Mouse (Mus musculus): ENCODE measurements around the gene Gm8127. TPM values are rescaled to one million over a fixed set of nuclear protein-coding genes. Genes with fewer than 3 reads are reported as not detected.
"Not testable (repeated sequence)": the region's sequence is repeated elsewhere in the genome, so short reads cannot be mapped to it uniquely, and the experiment has no call there.

Gene Gm8127
- total and polyA plus RNA-seq, 3 experiments, result not detected

- H3K79me2 ChIP-seq (replicated peaks; ENCODE audit: control insufficient read depth, extremely low read depth, insufficient read depth, poor library complexity, severe bottlenecking); dilution Hi-C loops (cut with MboI; ENCODE audit: extremely low pct_ligation_motif_present, extremely low pct_unique_long_range_greater_than_20kb, low sequenced_read_pairs); in situ Hi-C loops (cut with MboI; ENCODE audit: low pct_ligation_motif_present, low pct_unique_long_range_greater_than_20kb, low sequenced_read_pairs); H3K27ac ChIP-seq (ENCODE audit: insufficient read depth, low read depth); H3K27me3 ChIP-seq (replicated peaks); H3K9ac ChIP-seq (ENCODE audit: insufficient read depth, low read depth); DNase-seq (ENCODE audit: extremely low read depth); H3K9me3 ChIP-seq (replicated peaks; ENCODE audit: low read length); H3K4me1 ChIP-seq (ENCODE audit: control insufficient read depth in 1 of 2, insufficient read depth in 2 of 2); H3K36me3 ChIP-seq (replicated peaks in 1 of 2; ENCODE audit: control insufficient read depth in 1 of 2, insufficient read depth in 1 of 2, low read length in 1 of 2); H3K4me2 ChIP-seq (ENCODE audit: insufficient read depth, low read depth, poor library complexity, severe bottlenecking); H3K4me3 ChIP-seq (replicated peaks in 1 of 3; ENCODE audit: low read depth in 2 of 3, low read length in 2 of 3, poor library complexity in 1 of 3): not testable (repeated sequence)
These were observed 15.5 kb downstream of the Gm8127 start for GRCm38 (mm10) chr14:43278146-43278545.

GRCm38 (mm10) chr14:43277468-43277867 is 16.2 kb downstream of the Gm8127 start:
- H3K27me3 ChIP-seq (replicated peaks); H3K4me3 ChIP-seq (replicated peaks in 1 of 3; ENCODE audit: low read depth in 2 of 3, low read length in 2 of 3, poor library complexity in 1 of 3); DNase-seq (ENCODE audit: extremely low read depth); in situ Hi-C loops (cut with MboI; ENCODE audit: low pct_ligation_motif_present, low pct_unique_long_range_greater_than_20kb, low sequenced_read_pairs); H3K4me1 ChIP-seq (ENCODE audit: control insufficient read depth in 1 of 2, insufficient read depth in 2 of 2); H3K79me2 ChIP-seq (replicated peaks; ENCODE audit: control insufficient read depth, extremely low read depth, insufficient read depth, poor library complexity, severe bottlenecking); dilution Hi-C loops (cut with MboI; ENCODE audit: extremely low pct_ligation_motif_present, extremely low pct_unique_long_range_greater_than_20kb, low sequenced_read_pairs); H3K4me2 ChIP-seq (ENCODE audit: insufficient read depth, low read depth, poor library complexity, severe bottlenecking); H3K9ac ChIP-seq (ENCODE audit: insufficient read depth, low read depth); H3K27ac ChIP-seq (ENCODE audit: insufficient read depth, low read depth); H3K36me3 ChIP-seq (replicated peaks in 1 of 2; ENCODE audit: control insufficient read depth in 1 of 2, insufficient read depth in 1 of 2, low read length in 1 of 2): not testable (repeated sequence)
- H3K9me3 ChIP-seq (replicated peaks; ENCODE audit: low read length), result peaks cover 10% of the 10 kb centered on the region

GRCm38 (mm10) chr14:43275752-43276151 is 17.9 kb downstream of the Gm8127 start:
- DNase-seq (ENCODE audit: extremely low read depth); H3K27me3 ChIP-seq (replicated peaks); H3K27ac ChIP-seq (ENCODE audit: insufficient read depth, low read depth); H3K9ac ChIP-seq (ENCODE audit: insufficient read depth, low read depth); dilution Hi-C loops (cut with MboI; ENCODE audit: extremely low pct_ligation_motif_present, extremely low pct_unique_long_range_greater_than_20kb, low sequenced_read_pairs); H3K4me3 ChIP-seq (replicated peaks in 1 of 3; ENCODE audit: low read depth in 2 of 3, low read length in 2 of 3, poor library complexity in 1 of 3); H3K4me2 ChIP-seq (ENCODE audit: insufficient read depth, low read depth, poor library complexity, severe bottlenecking); H3K4me1 ChIP-seq (ENCODE audit: control insufficient read depth in 1 of 2, insufficient read depth in 2 of 2); H3K79me2 ChIP-seq (replicated peaks; ENCODE audit: control insufficient read depth, extremely low read depth, insufficient read depth, poor library complexity, severe bottlenecking); H3K36me3 ChIP-seq (replicated peaks in 1 of 2; ENCODE audit: control insufficient read depth in 1 of 2, insufficient read depth in 1 of 2, low read length in 1 of 2); in situ Hi-C loops (cut with MboI; ENCODE audit: low pct_ligation_motif_present, low pct_unique_long_range_greater_than_20kb, low sequenced_read_pairs): not testable (repeated sequence)
- H3K9me3 ChIP-seq (replicated peaks; ENCODE audit: low read length), result peaks cover 10% of the 10 kb centered on the region

GRCm38 (mm10) chr14:43274986-43275511 is 18.6 kb downstream of the Gm8127 start, which contains the start of gene Gm9732:
Gene Gm9732 (plus strand): TSS chr14:43275036.
- H3K79me2 ChIP-seq (replicated peaks; ENCODE audit: control insufficient read depth, extremely low read depth, insufficient read depth, poor library complexity, severe bottlenecking); dilution Hi-C loops (cut with MboI; ENCODE audit: extremely low pct_ligation_motif_present, extremely low pct_unique_long_range_greater_than_20kb, low sequenced_read_pairs); DNase-seq (ENCODE audit: extremely low read depth); H3K4me1 ChIP-seq (ENCODE audit: control insufficient read depth in 1 of 2, insufficient read depth in 2 of 2); H3K4me2 ChIP-seq (ENCODE audit: insufficient read depth, low read depth, poor library complexity, severe bottlenecking); H3K27me3 ChIP-seq (replicated peaks); H3K27ac ChIP-seq (ENCODE audit: insufficient read depth, low read depth); H3K9ac ChIP-seq (ENCODE audit: insufficient read depth, low read depth); H3K36me3 ChIP-seq (replicated peaks in 1 of 2; ENCODE audit: control insufficient read depth in 1 of 2, insufficient read depth in 1 of 2, low read length in 1 of 2); in situ Hi-C loops (cut with MboI; ENCODE audit: low pct_ligation_motif_present, low pct_unique_long_range_greater_than_20kb, low sequenced_read_pairs): not testable (repeated sequence)
- Histone ChIP-seq H3K4me3 (replicated peaks in 1 of 3; ENCODE audit: low read depth in 2 of 3, low read length in 2 of 3, poor library complexity in 1 of 3) (peak within 1 kb of the TSS in 2 of 3 experiments; percentile 35 to 64), H3K9me3 (replicated peaks; ENCODE audit: low read length) (peaks cover 10% of the 10 kb centered on the region)

GRCm38 (mm10) chr14:43273161-43273560 is 20.5 kb downstream of the Gm8127 start:
- H3K9ac ChIP-seq (ENCODE audit: insufficient read depth, low read depth); H3K27ac ChIP-seq (ENCODE audit: insufficient read depth, low read depth): not testable (repeated sequence)

GRCm38 (mm10) chr14:43269211-43269610 is 24.4 kb downstream of the Gm8127 start:
- DNase-seq (ENCODE audit: extremely low read depth); H3K4me1 ChIP-seq (ENCODE audit: control insufficient read depth in 1 of 2, insufficient read depth in 2 of 2); H3K27me3 ChIP-seq (replicated peaks); H3K4me2 ChIP-seq (ENCODE audit: insufficient read depth, low read depth, poor library complexity, severe bottlenecking); H3K9ac ChIP-seq (ENCODE audit: insufficient read depth, low read depth); H3K9me3 ChIP-seq (replicated peaks; ENCODE audit: low read length); H3K4me3 ChIP-seq (replicated peaks in 1 of 3; ENCODE audit: low read depth in 2 of 3, low read length in 2 of 3, poor library complexity in 1 of 3); H3K27ac ChIP-seq (ENCODE audit: insufficient read depth, low read depth); in situ Hi-C loops (cut with MboI; ENCODE audit: low pct_ligation_motif_present, low pct_unique_long_range_greater_than_20kb, low sequenced_read_pairs); H3K79me2 ChIP-seq (replicated peaks; ENCODE audit: control insufficient read depth, extremely low read depth, insufficient read depth, poor library complexity, severe bottlenecking); H3K36me3 ChIP-seq (replicated peaks in 1 of 2; ENCODE audit: control insufficient read depth in 1 of 2, insufficient read depth in 1 of 2, low read length in 1 of 2); dilution Hi-C loops (cut with MboI; ENCODE audit: extremely low pct_ligation_motif_present, extremely low pct_unique_long_range_greater_than_20kb, low sequenced_read_pairs): not testable (repeated sequence)

More at GRCm38 (mm10) chr14:43273161-43273560, 20.5 kb downstream of the Gm8127 start:
- H3K9me3 ChIP-seq (replicated peaks; ENCODE audit: low read length); dilution Hi-C loops (cut with MboI; ENCODE audit: extremely low pct_ligation_motif_present, extremely low pct_unique_long_range_greater_than_20kb, low sequenced_read_pairs); DNase-seq (ENCODE audit: extremely low read depth); in situ Hi-C loops (cut with MboI; ENCODE audit: low pct_ligation_motif_present, low pct_unique_long_range_greater_than_20kb, low sequenced_read_pairs); H3K4me2 ChIP-seq (ENCODE audit: insufficient read depth, low read depth, poor library complexity, severe bottlenecking); H3K79me2 ChIP-seq (replicated peaks; ENCODE audit: control insufficient read depth, extremely low read depth, insufficient read depth, poor library complexity, severe bottlenecking); H3K4me3 ChIP-seq (replicated peaks in 1 of 3; ENCODE audit: low read depth in 2 of 3, low read length in 2 of 3, poor library complexity in 1 of 3); H3K4me1 ChIP-seq (ENCODE audit: control insufficient read depth in 1 of 2, insufficient read depth in 2 of 2); H3K36me3 ChIP-seq (replicated peaks in 1 of 2; ENCODE audit: control insufficient read depth in 1 of 2, insufficient read depth in 1 of 2, low read length in 1 of 2); H3K27me3 ChIP-seq (replicated peaks): not testable (repeated sequence)
